Mouse (Mus musculus): ENCODE results near the gene Epb41l4b. TPM values are rescaled to one million over a fixed set of nuclear protein-coding genes. Genes with fewer than 3 reads are reported as not detected.

Gene Epb41l4b
- total and polyA plus RNA-seq, 2 experiments from 2014 or later = 3.2 to 14.9 TPM

GRCm38 (mm10) chr4:57073843-57074242, 69.4 kb downstream of the Epb41l4b start:
- WGBS = 67% methylated on average over 7 of the region's 7 CpGs
- Histone ChIP-seq H3K9ac (replicated peaks; ENCODE audit: low read length, poor library complexity, severe bottlenecking) (no peak overlapping the region), H3K4me2 (ENCODE audit: low read depth, low read length, poor library complexity, severe bottlenecking) (no peak overlapping the region), H3K4me1 (ENCODE audit: insufficient read depth, low read length) (no peaks in the 10 kb centered on the region), H3K27me3 (ENCODE audit: insufficient read depth, low read length) (no peaks in the 10 kb centered on the region), H3K4me3 (ENCODE audit: low read depth, low read length) (no peak overlapping the region), H3K27ac (ENCODE audit: low read depth, low read length) (no peak overlapping the region), H3K9me3 (ENCODE audit: low read length) (no peaks in the 10 kb centered on the region), H3K36me3 (ENCODE audit: insufficient read depth, low read length) (peaks cover 8% of the 10 kb centered on the region; the same call in 1 of the 2 replicates)
- no peak for TF ChIP-seq CTCF (IDR thresholded peaks at IDR 0.05)
- no peak for ATAC-seq (ENCODE audit: low FRiP score)
- DNase-seq (ENCODE audit: low spot score) = no peak

GRCm38 (mm10) chr4:57073174-57073573, 70.1 kb downstream of the Epb41l4b start:
- Histone ChIP-seq H3K27me3 (ENCODE audit: insufficient read depth, low read length) (no peaks in the 10 kb centered on the region), H3K36me3 (ENCODE audit: insufficient read depth, low read length) (peaks cover 8% of the 10 kb centered on the region; the same call in 1 of the 2 replicates), H3K9ac (replicated peaks; ENCODE audit: low read length, poor library complexity, severe bottlenecking) (no peak overlapping the region), H3K27ac (ENCODE audit: low read depth, low read length) (no peak overlapping the region), H3K4me2 (ENCODE audit: low read depth, low read length, poor library complexity, severe bottlenecking) (no peak overlapping the region), H3K9me3 (ENCODE audit: low read length) (no peaks in the 10 kb centered on the region), H3K4me3 (ENCODE audit: low read depth, low read length) (no peak overlapping the region), H3K4me1 (ENCODE audit: insufficient read depth, low read length) (no peaks in the 10 kb centered on the region)
- ATAC-seq (ENCODE audit: low FRiP score) (no peak), DNase-seq (ENCODE audit: low spot score) (no peak)
- TF ChIP-seq CTCF (IDR thresholded peaks at IDR 0.05) = no peak
- WGBS = 94% methylated on average over 14 of the region's 14 CpGs

GRCm38 (mm10) chr4:57070640-57071039, 72.6 kb downstream of the Epb41l4b start:
- DNase-seq (ENCODE audit: low spot score) (no peak), ATAC-seq (ENCODE audit: low FRiP score) (no peak)
- H3K9me3 ChIP-seq (ENCODE audit: low read length) = no peaks in the 10 kb centered on the region
- H3K4me3 ChIP-seq (ENCODE audit: low read depth, low read length) = no peak overlapping the region
- no peak overlapping the region for H3K27ac ChIP-seq (ENCODE audit: low read depth, low read length)
- no peaks in the 10 kb centered on the region for H3K27me3 ChIP-seq (ENCODE audit: insufficient read depth, low read length)
- H3K4me2 ChIP-seq (ENCODE audit: low read depth, low read length, poor library complexity, severe bottlenecking) = no peak overlapping the region
- WGBS = 87% methylated on average over 6 of the region's 6 CpGs
- peaks cover 8% of the 10 kb centered on the region; the same call in 1 of the 2 replicates for H3K36me3 ChIP-seq (ENCODE audit: insufficient read depth, low read length)
- H3K9ac ChIP-seq (replicated peaks; ENCODE audit: low read length, poor library complexity, severe bottlenecking) = no peak overlapping the region
- no peaks in the 10 kb centered on the region for H3K4me1 ChIP-seq (ENCODE audit: insufficient read depth, low read length)
- TF ChIP-seq CTCF (IDR thresholded peaks at IDR 0.05) = no peak

- Histone ChIP-seq H3K4me2 (ENCODE audit: low read depth, low read length, poor library complexity, severe bottlenecking) (no peak overlapping the region), H3K36me3 (ENCODE audit: insufficient read depth, low read length) (peaks cover 8% of the 10 kb centered on the region; the same call in 1 of the 2 replicates), H3K9me3 (ENCODE audit: low read length) (no peaks in the 10 kb centered on the region), H3K9ac (replicated peaks; ENCODE audit: low read length, poor library complexity, severe bottlenecking) (no peak overlapping the region), H3K4me3 (ENCODE audit: low read depth, low read length) (no peak overlapping the region), H3K27ac (ENCODE audit: low read depth, low read length) (no peak overlapping the region), H3K4me1 (ENCODE audit: insufficient read depth, low read length) (no peaks in the 10 kb centered on the region), H3K27me3 (ENCODE audit: insufficient read depth, low read length) (no peaks in the 10 kb centered on the region)
- no peak for TF ChIP-seq CTCF (IDR thresholded peaks at IDR 0.05)
- no peak for DNase-seq (ENCODE audit: low spot score)
- no peak for ATAC-seq (ENCODE audit: low FRiP score)
- 73% methylated on average over 7 of the region's 7 CpGs for WGBS
Measured at GRCm38 (mm10) chr4:57068397-57068796, 74.8 kb downstream of the Epb41l4b start.

- DNase-seq (ENCODE audit: low spot score) = no peak
- no peak overlapping the region for H3K27ac ChIP-seq (ENCODE audit: low read depth, low read length)
- ATAC-seq (ENCODE audit: low FRiP score) = no peak
- TF ChIP-seq CTCF (IDR thresholded peaks at IDR 0.05) = no peak
- WGBS = 81% methylated on average over 5 of the region's 5 CpGs
- no peak overlapping the region for H3K4me3 ChIP-seq (ENCODE audit: low read depth, low read length)
- H3K9me3 ChIP-seq (ENCODE audit: low read length) = no peaks in the 10 kb centered on the region
- H3K27me3 ChIP-seq (ENCODE audit: insufficient read depth, low read length) = no peaks in the 10 kb centered on the region
- H3K4me1 ChIP-seq (ENCODE audit: insufficient read depth, low read length) = no peaks in the 10 kb centered on the region
- H3K9ac ChIP-seq (replicated peaks; ENCODE audit: low read length, poor library complexity, severe bottlenecking) = no peak overlapping the region
- no peak overlapping the region for H3K4me2 ChIP-seq (ENCODE audit: low read depth, low read length, poor library complexity, severe bottlenecking)
- H3K36me3 ChIP-seq (ENCODE audit: insufficient read depth, low read length) = peaks cover 4% of the 10 kb centered on the region; the same call in 1 of the 2 replicates
Measured at GRCm38 (mm10) chr4:57067801-57068200, 75.4 kb downstream of the Epb41l4b start.

- H3K27ac ChIP-seq (ENCODE audit: low read depth, low read length) = no peak overlapping the region
- no peaks in the 10 kb centered on the region for H3K27me3 ChIP-seq (ENCODE audit: insufficient read depth, low read length)
- no peak overlapping the region for H3K4me2 ChIP-seq (ENCODE audit: low read depth, low read length, poor library complexity, severe bottlenecking)
- ATAC-seq (ENCODE audit: low FRiP score) = no peak
- no peak for TF ChIP-seq CTCF (IDR thresholded peaks at IDR 0.05)
- no peak overlapping the region for H3K9ac ChIP-seq (replicated peaks; ENCODE audit: low read length, poor library complexity, severe bottlenecking)
- no peak for DNase-seq (ENCODE audit: low spot score)
- no peaks in the 10 kb centered on the region for H3K9me3 ChIP-seq (ENCODE audit: low read length)
- no peaks in the 10 kb centered on the region for H3K4me1 ChIP-seq (ENCODE audit: insufficient read depth, low read length)
- no peak overlapping the region for H3K4me3 ChIP-seq (ENCODE audit: low read depth, low read length)
- WGBS = 94% methylated on average over 2 of the region's 2 CpGs
- peaks cover 4% of the 10 kb centered on the region; the same call in 1 of the 2 replicates for H3K36me3 ChIP-seq (ENCODE audit: insufficient read depth, low read length)
Measured at GRCm38 (mm10) chr4:57066936-57067335, 76.3 kb downstream of the Epb41l4b start.
